Mouse (Mus musculus): ENCODE measurements at regions not wholly inside any gene's neighbourhood (a gene's known extent, or its start where the extent isn't known, plus 50 kb on each side); places are given as distances from the start of the nearest gene placed in this dataset.

DNA sequence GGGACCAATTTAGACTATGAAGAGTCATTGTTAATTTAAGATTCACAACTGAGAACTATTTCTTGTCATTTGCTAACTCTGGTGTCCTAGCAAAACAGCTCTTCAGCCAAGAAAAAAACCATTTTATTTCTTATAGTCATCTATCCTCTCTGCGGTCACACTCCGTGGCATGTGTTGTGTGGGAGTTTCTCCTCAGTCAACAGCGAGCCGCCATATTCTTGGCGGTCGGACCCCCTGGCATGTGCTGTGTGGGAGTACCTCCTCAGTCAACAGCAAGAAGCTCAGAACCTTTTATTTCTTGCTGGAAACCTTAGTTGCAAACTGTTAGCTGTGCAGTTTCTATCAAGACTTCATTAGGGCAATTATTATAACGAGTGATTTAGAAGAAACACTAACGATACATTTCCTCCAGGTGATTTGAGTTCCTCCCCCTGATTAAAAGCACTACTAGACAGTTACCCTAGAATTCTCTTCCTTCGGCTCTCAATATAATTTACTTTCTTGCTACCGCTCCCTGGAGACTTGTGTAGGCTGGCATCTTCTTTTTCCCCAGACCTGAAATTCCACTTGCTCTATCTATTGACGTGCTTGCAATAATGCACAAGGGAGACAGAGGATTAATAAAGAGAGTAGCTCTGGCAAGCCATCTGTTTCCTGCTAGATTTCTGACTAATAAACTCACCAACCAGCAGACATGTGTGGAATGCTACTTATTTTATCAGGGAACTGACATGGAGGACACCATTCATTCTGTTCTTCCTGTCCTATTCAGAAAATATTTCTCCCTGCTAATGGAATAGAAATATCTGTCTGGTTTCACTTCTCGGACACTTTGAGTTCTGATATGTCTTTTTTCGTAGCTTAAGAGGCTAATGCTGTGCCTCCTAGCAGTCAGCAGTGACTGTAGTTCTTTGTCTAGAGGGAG lies 359.5 kb downstream of the Ice1 start:
- in situ Hi-C loops (cut with MboI; ENCODE audit: unreplicated experiment in 2 of 2), result no loop called here

- in situ Hi-C loops (cut with MboI; ENCODE audit: unreplicated experiment in 2 of 2), result no loop called here
These were observed 356.2 kb downstream of the Ice1 start for GRCm38 (mm10) chr13:70281051-70281847.

DNA sequence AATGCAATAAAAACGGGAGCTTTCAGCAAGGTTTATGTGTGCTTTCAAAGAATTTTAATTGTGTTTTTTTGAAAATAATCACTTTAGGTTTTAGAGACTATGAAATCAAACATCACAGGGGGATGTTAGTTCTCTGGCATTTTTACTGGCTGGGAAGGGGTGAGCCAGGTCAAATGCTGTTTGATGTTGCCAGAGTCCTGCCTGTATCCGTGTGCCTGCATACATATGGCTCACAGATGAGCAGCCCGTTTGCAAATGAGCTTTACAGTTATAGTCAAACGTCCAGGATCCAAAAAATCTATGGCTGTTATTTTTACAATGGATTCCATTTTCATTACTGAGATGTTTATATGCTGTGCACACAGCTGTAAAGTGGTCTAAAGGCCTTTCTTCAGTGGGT lies 354.7 kb downstream of the Ice1 start:
- in situ Hi-C loops (cut with MboI; ENCODE audit: unreplicated experiment in 2 of 2), result no loop called here

DNA sequence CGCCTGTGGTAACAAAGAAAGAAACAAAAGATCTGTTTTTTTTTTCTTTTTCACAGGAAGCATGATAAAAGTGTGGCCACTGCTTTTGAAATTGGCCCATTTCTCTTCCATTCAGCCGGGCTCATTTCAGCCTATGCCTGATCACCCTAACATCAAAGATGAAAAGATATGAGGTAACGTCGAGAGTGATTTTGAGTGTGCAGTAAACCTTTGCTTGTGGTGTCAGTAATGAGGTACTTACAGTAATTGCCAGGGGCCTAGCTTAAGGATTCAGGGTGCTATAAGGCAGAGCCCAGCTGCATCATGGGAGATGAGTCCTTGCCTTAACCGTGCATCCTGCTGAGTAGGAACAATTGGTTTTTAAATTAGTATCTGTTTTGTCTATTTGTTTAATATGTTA lies 354.2 kb downstream of the Ice1 start:
- in situ Hi-C loops (cut with MboI; ENCODE audit: unreplicated experiment in 2 of 2), result no loop called here

DNA sequence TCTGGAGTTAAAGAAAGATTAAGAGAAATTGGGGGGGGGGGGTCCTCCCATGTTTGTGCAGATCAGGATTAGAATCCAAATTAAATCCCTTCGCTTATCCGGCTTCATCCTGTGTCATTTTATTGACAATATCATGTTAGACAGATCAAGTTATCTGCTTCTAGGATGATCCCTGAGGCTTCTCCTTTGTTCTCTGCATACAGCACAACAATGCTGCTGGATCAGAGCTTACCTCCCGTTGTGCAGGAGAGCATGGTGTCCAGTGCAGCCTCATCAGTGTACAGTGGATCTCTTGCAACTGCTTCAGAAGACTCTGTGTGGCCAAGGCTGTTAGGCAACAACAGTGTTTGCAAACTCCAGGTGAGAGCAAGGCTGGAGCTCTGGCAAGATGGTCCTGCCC lies 344.7 kb downstream of the Ice1 start:
- in situ Hi-C loops (cut with MboI; ENCODE audit: unreplicated experiment in 2 of 2), result no loop called here

DNA sequence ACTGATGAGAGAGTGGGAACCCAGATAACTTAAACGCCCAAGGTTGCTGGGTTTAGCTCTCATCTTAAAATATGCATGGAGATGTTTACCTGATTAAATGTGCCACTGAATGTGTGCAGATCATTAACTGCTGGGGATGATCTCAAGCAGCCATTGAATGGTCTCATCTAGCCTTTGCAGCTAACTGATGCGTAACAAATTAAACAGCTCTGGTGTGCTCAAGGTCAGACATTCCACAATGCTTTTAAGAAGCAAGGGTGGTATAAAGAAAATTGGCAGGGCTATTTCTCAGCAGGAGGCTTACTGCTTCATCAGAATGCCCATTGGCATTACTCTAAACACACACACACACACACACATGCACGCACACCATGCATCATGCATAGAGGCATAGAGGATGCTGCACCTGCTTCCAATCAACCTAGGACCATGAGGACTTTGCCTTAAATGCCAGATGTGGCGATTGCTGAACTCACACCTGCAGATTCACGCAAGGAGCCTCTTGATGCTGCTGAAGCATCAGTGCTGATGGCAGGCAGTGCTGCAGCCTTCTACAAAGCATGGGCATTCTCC lies 333.4 kb downstream of the Ice1 start:
- in situ Hi-C loops (cut with MboI; ENCODE audit: unreplicated experiment in 2 of 2), result no loop called here

GRCm38 (mm10) chr13:70310516-70310915 lies 326.9 kb downstream of the Ice1 start:
- in situ Hi-C loops (cut with MboI; ENCODE audit: unreplicated experiment in 2 of 2), result no loop called here

GRCm38 (mm10) chr13:70311226-70312055 lies 326.0 kb downstream of the Ice1 start:
- in situ Hi-C loops (cut with MboI; ENCODE audit: unreplicated experiment in 2 of 2), result no loop called here

GRCm38 (mm10) chr13:70313205-70313604 lies 324.2 kb downstream of the Ice1 start:
- in situ Hi-C loops (cut with MboI; ENCODE audit: unreplicated experiment in 2 of 2), result no loop called here

DNA sequence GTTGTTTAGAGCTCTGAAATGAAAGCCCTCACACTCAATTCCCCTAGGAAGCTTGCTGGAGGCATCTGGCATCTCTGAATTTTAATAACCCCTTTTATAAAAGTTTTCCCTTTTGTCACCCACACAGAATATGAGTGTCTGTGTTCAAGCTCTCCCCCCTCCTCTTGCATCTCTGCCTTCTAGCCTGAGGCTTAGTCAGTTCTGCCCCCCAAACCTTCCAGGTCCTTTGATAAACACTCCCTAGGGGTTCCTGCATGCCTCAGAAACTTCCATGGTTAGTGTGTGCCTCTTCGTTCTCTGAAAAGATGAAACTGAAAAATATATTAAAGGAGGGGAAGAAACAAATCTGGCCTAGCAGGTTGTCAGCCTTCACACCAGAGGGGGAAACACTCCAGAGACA lies 313.9 kb downstream of the Ice1 start:
- in situ Hi-C loops (cut with MboI; ENCODE audit: unreplicated experiment in 2 of 2), result no loop called here

DNA sequence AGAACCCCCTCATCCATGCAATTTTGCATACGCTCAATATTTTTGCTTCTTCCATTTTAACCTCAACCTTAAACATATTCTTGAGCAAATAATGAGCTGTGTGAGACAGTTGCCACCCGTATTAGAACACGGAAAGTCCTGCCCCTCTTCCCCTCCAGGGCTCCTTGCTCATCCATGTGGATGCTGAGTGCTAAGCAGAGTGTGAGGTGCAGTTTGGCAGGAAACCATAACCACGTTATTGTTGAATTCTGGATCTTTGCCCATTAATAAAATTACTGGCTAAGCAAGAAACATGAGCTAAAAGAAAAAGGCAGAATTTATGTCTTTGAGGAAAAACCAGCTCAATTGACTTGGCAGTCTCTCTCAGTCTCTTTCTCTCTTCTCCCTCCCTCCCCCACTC lies 301.4 kb downstream of the Ice1 start:
- in situ Hi-C loops (cut with MboI; ENCODE audit: unreplicated experiment in 2 of 2), result no loop called here

GRCm38 (mm10) chr13:70340437-70340836 lies 297.0 kb downstream of the Ice1 start:
- in situ Hi-C loops (cut with MboI; ENCODE audit: unreplicated experiment in 2 of 2), result no loop called here

DNA sequence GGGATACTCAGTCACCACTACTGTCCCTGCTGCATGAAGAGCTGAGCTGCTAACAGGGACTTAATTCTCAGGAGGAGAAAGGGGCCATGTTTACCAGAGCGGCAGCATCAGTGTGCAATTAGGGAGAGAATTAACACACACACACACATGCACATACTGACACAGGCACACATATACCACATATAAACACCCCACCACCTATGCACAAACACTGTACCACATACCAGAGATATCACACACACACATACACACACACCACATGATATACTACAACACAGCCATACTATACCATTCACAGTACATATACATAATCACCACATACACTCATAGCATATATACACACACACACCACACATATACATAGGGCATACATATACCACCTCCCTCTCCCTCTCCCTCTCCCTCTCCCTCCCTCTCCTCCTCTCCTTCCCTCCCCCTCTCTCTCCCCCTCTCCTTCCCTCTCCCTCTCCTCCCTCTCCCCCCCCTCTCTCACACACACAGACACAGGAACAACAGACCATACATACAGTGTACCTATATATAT lies 294.2 kb downstream of the Ice1 start:
- in situ Hi-C loops (cut with MboI; ENCODE audit: unreplicated experiment in 2 of 2), result no loop called here

GRCm38 (mm10) chr13:70343911-70344310 lies 293.5 kb downstream of the Ice1 start:
- in situ Hi-C loops (cut with MboI; ENCODE audit: unreplicated experiment in 2 of 2), result no loop called here

DNA sequence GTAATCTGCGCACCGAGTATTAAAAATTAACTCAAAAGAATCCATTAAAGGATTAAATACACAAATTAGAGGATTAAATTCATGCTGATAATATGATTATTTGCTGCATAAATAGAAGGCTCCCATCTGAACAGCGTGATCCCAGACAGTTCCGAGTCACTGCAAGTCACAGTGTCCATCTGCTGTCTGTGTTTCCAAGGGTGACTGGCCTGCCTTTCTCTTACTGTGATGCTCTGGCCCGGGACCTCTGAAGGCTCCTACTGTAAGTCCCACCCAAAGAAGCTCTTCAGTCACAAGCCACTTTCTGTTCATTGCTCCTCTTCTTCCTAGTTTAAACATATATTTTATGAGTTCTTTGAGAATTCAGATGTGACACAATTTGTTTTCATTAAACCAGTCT lies 293.1 kb downstream of the Ice1 start:
- in situ Hi-C loops (cut with MboI; ENCODE audit: unreplicated experiment in 2 of 2), result no loop called here

- in situ Hi-C loops (cut with MboI; ENCODE audit: unreplicated experiment in 2 of 2), result no loop called here
These were observed 289.0 kb downstream of the Ice1 start for GRCm38 (mm10) chr13:70348456-70348855.

- in situ Hi-C loops (cut with MboI; ENCODE audit: unreplicated experiment in 2 of 2), result no loop called here
These were observed 288.5 kb downstream of the Ice1 start for GRCm38 (mm10) chr13:70348965-70349364.

DNA sequence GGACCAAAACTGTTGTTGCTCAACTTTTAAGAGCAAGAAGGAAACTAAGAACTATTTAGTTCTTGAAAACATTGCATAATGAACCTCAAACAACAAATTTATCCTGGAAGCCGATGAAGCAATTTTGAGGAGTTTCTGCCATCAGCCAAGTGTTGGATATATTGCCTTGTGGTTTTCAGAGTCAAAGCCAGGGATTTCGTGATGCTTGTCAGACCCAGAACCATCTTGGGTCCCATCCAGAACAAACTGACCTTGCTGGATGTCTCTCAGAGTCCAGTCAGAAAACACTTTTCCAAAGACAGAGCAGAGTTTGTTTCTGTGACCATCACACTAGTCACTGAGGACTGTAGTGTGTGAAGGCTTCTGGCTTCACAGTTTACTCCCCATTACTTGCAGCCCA lies 267.8 kb downstream of the Ice1 start:
- in situ Hi-C loops (cut with MboI; ENCODE audit: unreplicated experiment in 2 of 2), result no loop called here

DNA sequence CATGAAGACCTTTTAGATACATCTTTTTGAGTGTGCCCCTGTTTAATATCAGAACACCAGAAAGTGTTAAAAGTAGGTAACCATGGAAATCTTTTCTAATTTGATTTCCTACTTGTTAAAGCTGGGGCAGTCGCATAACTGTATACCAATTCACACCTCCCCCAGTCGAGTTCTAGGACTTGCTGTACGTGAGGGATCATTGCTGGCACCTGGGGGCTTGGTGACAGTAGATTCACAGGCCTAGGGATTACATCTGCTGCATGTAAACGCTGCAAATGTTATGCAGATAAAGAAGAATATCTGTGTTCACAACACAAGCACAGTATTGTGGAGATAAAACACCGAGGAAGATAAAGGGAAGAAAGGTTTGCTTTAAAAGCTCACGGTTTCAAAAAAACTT lies 256.7 kb downstream of the Ice1 start:
- in situ Hi-C loops (cut with MboI; ENCODE audit: unreplicated experiment in 2 of 2), result no loop called here

DNA sequence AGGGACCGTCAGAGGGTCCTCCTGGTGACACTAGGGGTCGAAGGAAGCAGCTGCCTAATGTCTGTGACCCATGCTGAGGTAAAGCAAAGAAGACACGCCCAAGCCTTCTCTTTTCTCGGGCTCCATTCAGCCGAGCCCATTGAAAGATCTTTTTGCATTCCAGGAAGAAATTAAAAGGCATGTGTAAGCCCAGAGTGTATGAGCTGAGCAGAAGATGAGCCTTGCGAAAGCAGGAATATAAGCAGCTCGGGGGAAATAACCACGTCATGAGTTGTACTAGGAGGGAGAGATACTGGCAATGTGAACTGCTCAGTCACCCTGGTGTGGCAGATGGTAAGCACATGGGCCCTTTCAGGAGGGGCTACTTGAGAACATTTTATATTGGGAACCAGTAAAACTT lies 252.1 kb downstream of the Ice1 start:
- in situ Hi-C loops (cut with MboI; ENCODE audit: unreplicated experiment in 2 of 2), result no loop called here

Data from v-Abl transformed pro-B cells (cell line).